ENCODE assay signal across 28 mouse cellular contexts in the genomic region with DNA sequence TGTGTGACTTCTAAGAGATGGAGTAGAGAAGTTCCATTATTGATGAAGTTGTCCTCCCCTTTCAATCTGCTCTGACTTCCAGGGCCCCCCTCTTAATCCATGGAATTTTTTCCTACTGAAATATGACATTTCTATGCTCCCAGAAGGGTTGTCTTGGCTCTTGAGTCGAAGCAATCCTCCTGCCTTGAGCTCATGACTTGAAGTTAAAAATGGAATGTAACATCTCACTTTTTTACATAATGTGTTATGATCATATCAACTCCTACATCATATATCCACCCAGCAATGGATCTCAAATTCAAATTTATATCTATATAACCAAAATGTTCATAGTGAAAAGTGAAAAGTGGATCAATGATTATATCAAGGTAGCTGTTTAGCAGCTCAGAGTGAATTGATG. TPM values are rescaled to one million over a fixed set of nuclear protein-coding genes. Genes with fewer than 3 reads are reported as not detected.
"Had no signal": no experiment of that assay in that cellular context is flagged by ENCODE, and none has a peak within 500 bp of the region (broad histone marks: within the 10 kb centered on the region; RNA-seq: fewer than 3 reads in every experiment).

No protein-coding gene starts in this region.

- H3K4me1 ChIP-seq: midbrain, embryonic 10.5 days; midbrain, embryonic 12.5 days; neural tube, embryonic 13.5 days; neural tube, embryonic 15.5 days had no signal

- H3K27ac ChIP-seq: midbrain, embryonic 10.5 days; midbrain, embryonic 12.5 days; neural tube, embryonic 13.5 days; neural tube, embryonic 15.5 days had no signal

- H3K4me3 ChIP-seq: midbrain, embryonic 10.5 days; midbrain, embryonic 12.5 days; myocyte; neural tube, embryonic 13.5 days; neural tube, embryonic 15.5 days had no signal

- DNase-seq: lung, adult 18-20 months; lung, embryonic 14.5 days; lung, postnatal 10 days; lung, postnatal 4 days; midbrain, embryonic 14.5 days; retina, postnatal 1 day; right cerebral cortex, postnatal 14 days; right cerebral cortex, postnatal 4 days; spleen, adult 18-20 months; thymus, adult 2 months; thymus, postnatal 25 days; thymus, postnatal 4 days had no signal

RNA-seq across cellular contexts. Expression of gene Olfr577, which starts 1.3 kb away (rescaled TPM):
- total RNA-seq: megakaryocyte, adult 5-6 weeks; megakaryocyte-erythroid progenitor cell, adult 5-6 weeks had no signal
- polyA plus RNA-seq: liver, embryonic 16.5 days; lung, embryonic 14.5 days; lung, embryonic 16.5 days; midbrain, embryonic 10.5 days; midbrain, embryonic 12.5 days; midbrain, embryonic 14.5 days; midbrain, embryonic 16.5 days; myocyte; neural tube, embryonic 11.5 days; neural tube, embryonic 13.5 days; neural tube, embryonic 15.5 days; small intestine, adult 2 months; stomach, embryonic 14.5 days; stomach, embryonic 16.5 days; testis, adult 2 months; thymus, adult 2 months; urinary bladder, adult 2 months had no signal

RNA-seq across cellular contexts. Expression of gene Olfr576, which starts 11.9 kb away (rescaled TPM):
- total RNA-seq: megakaryocyte, adult 5-6 weeks; megakaryocyte-erythroid progenitor cell, adult 5-6 weeks had no signal
- polyA plus RNA-seq: liver, embryonic 16.5 days; lung, embryonic 14.5 days; lung, embryonic 16.5 days; midbrain, embryonic 10.5 days; midbrain, embryonic 12.5 days; midbrain, embryonic 14.5 days; midbrain, embryonic 16.5 days; myocyte; neural tube, embryonic 11.5 days; neural tube, embryonic 13.5 days; neural tube, embryonic 15.5 days; small intestine, adult 2 months; stomach, embryonic 14.5 days; stomach, embryonic 16.5 days; testis, adult 2 months; thymus, adult 2 months; urinary bladder, adult 2 months had no signal

RNA-seq across cellular contexts. Expression of gene Olfr578, which starts 14.7 kb away (rescaled TPM):
- total RNA-seq: megakaryocyte, adult 5-6 weeks; megakaryocyte-erythroid progenitor cell, adult 5-6 weeks had no signal
- polyA plus RNA-seq: liver, embryonic 16.5 days; lung, embryonic 14.5 days; lung, embryonic 16.5 days; midbrain, embryonic 10.5 days; midbrain, embryonic 12.5 days; midbrain, embryonic 14.5 days; midbrain, embryonic 16.5 days; myocyte; neural tube, embryonic 11.5 days; neural tube, embryonic 13.5 days; neural tube, embryonic 15.5 days; small intestine, adult 2 months; stomach, embryonic 14.5 days; stomach, embryonic 16.5 days; testis, adult 2 months; thymus, adult 2 months; urinary bladder, adult 2 months had no signal

RNA-seq across cellular contexts. Expression of gene Olfr575, which starts 15.8 kb away (rescaled TPM):
- total RNA-seq: megakaryocyte, adult 5-6 weeks; megakaryocyte-erythroid progenitor cell, adult 5-6 weeks had no signal
- polyA plus RNA-seq: liver, embryonic 16.5 days; lung, embryonic 14.5 days; lung, embryonic 16.5 days; midbrain, embryonic 10.5 days; midbrain, embryonic 12.5 days; midbrain, embryonic 14.5 days; midbrain, embryonic 16.5 days; myocyte; neural tube, embryonic 11.5 days; neural tube, embryonic 13.5 days; neural tube, embryonic 15.5 days; small intestine, adult 2 months; stomach, embryonic 14.5 days; stomach, embryonic 16.5 days; testis, adult 2 months; thymus, adult 2 months; urinary bladder, adult 2 months had no signal

RNA-seq across cellular contexts. Expression of gene Olfr574, which starts 26.1 kb away (rescaled TPM):
- total RNA-seq: megakaryocyte, adult 5-6 weeks; megakaryocyte-erythroid progenitor cell, adult 5-6 weeks had no signal
- polyA plus RNA-seq: liver, embryonic 16.5 days; lung, embryonic 14.5 days; lung, embryonic 16.5 days; midbrain, embryonic 10.5 days; midbrain, embryonic 12.5 days; midbrain, embryonic 14.5 days; midbrain, embryonic 16.5 days; myocyte; neural tube, embryonic 11.5 days; neural tube, embryonic 13.5 days; neural tube, embryonic 15.5 days; small intestine, adult 2 months; stomach, embryonic 14.5 days; stomach, embryonic 16.5 days; testis, adult 2 months; thymus, adult 2 months; urinary bladder, adult 2 months had no signal
